ENCODE assay signal across 8 mouse cellular contexts in the genomic region with DNA sequence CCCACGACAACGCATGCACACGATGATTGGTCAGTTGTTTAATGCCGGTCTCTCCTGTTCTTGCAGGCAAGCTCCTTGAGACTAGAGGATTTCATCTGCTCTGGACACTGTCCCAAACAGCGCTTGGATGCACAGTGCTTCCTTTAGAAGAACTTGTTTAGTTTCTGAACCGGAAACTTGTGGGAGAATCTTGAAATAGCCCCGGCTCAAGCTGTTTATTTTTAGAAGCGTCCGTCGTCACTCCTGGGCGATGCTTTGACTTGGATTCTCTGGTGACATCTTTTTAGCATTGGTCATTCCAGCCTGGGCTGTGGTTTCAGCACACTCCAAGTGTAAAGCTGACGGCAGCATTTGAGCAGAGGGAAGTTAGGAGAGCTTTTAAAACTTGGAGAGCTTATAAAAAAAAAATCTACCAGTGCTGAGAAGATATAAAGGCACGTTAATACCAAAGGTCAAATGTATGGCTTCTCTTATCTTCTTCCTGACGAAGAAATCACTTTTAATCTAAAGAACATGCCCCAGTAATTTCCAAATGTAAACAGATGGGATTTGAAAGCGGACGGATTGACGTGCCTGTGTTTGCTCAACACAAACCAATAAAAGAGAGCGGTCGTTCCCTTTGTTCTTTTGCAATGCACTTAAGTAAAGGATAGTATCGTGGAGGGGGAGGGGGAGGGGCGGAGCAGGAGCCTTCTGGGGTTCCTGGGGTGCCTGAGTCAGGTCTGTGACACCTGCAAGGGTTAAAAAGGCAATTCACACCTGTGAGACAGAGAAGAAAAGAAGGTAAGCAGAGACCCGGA. TPM values are rescaled to one million over a fixed set of nuclear protein-coding genes. Genes with fewer than 3 reads are reported as not detected.
A peak's percentile ranks its signal among the peaks of the same experiment; 100 is the strongest.
DNase-seq lines count a peak whose midpoint lies in the region; ATAC-seq and TF ChIP-seq lines count a peak whose summit lies in the region.

No protein-coding gene starts in this region.

- H3K36me3 ChIP-seq in thymus, adult 2 months (ENCODE audit: control insufficient read depth, insufficient read depth, low read length), result no peaks in the 10 kb centered on the region
- no peaks in the 10 kb centered on the region for H3K36me3 ChIP-seq in hindbrain, embryonic 10.5 days

- peak; percentile 67 for ATAC-seq in megakaryocyte progenitor cell, adult 5-6 weeks (replicated peaks; ENCODE audit: poor library complexity)
- no peak for ATAC-seq in cerebellum, adult (ENCODE audit: insufficient number of reproducible peaks, low FRiP score, low TSS enrichment)

- no peaks in the 10 kb centered on the region for H3K27me3 ChIP-seq in thymus, adult 2 months (ENCODE audit: control insufficient read depth, insufficient read depth, low read length)
- no peaks in the 10 kb centered on the region for H3K27me3 ChIP-seq in hindbrain, embryonic 10.5 days (ENCODE audit: insufficient read depth, poor library complexity, severe bottlenecking)

- no peak for TF ChIP-seq CTCF in thymus, adult 2 months (IDR thresholded peaks at IDR 0.05; ENCODE audit: borderline replicate concordance, control insufficient read depth, extremely low read depth, insufficient read depth, low read length, poor library complexity)

- H3K27ac ChIP-seq in thymus, adult 2 months (ENCODE audit: control insufficient read depth, insufficient read depth, low read length), result no peak overlapping the region
- no peak overlapping the region; the same call in 1 of the 2 replicates for H3K27ac ChIP-seq in hindbrain, embryonic 10.5 days

- no peak overlapping the region for H3K4me3 ChIP-seq in thymus, adult 2 months (ENCODE audit: control insufficient read depth, insufficient read depth, low read length)
- H3K4me3 ChIP-seq in hindbrain, embryonic 10.5 days, result no peak overlapping the region

- TF ChIP-seq POLR2A in thymus, adult 2 months (IDR thresholded peaks at IDR 0.05; ENCODE audit: control insufficient read depth, extremely low read depth, insufficient read depth, low read length, poor library complexity), result no peak

- peaks cover 23% of the 10 kb centered on the region for H3K4me1 ChIP-seq in thymus, adult 2 months (replicated peaks; ENCODE audit: control insufficient read depth, insufficient read depth, low read length)
- peaks cover 18% of the 10 kb centered on the region for H3K4me1 ChIP-seq in hindbrain, embryonic 10.5 days (replicated peaks)

- 19% methylated on average over 22 of the region's 22 CpGs for WGBS in thymus, adult 2 months
- 31% methylated on average over 22 of the region's 22 CpGs for WGBS in hindbrain, embryonic 10.5 days

- H3K9me3 ChIP-seq in hindbrain, embryonic 10.5 days, result no peaks in the 10 kb centered on the region

- DNase-seq in thymus, postnatal 14 days, result peak; percentile 19
- DNase-seq in thymus, adult 2 months, result no peak
- DNase-seq in fibroblast of lung, adult 2 months (ENCODE audit: low read depth), result peak; percentile 44
- peak; percentile 10 for DNase-seq in hindbrain, embryonic 10.5 days (ENCODE audit: low spot score)
- DNase-seq in left cerebral cortex, postnatal 25 days (ENCODE audit: low spot score in 2 of 2), result peak; percentile 13 to 83
- DNase-seq in c-Kit-positive CD71-positive TER-119-positive erythroid progenitor cells, embryonic 14.5 days (ENCODE audit: low spot score), result no peak

- intact Hi-C loops in left cerebral cortex, postnatal 25 days (cut with DNase I), result no loop called here

RNA-seq across cellular contexts. Expression of a gene that starts 46.5 kb away (rescaled TPM):
- polyA plus RNA-seq in thymus, adult 2 months (2012; rRNA removed), result 43.7 and 50.0 TPM in 2 replicates
- 26.0 and 30.2 TPM in 2 replicates for polyA plus RNA-seq in hindbrain, embryonic 10.5 days (2016; fragmentation: Nextera tagmentation; extraction: Ambion mirVana)
- 100 to 1,000 TPM; 258 to 266 TPM for total RNA-seq in left cerebral cortex, postnatal 25 days (2021)
- 20.8 and 29.9 TPM in 2 replicates for total RNA-seq in megakaryocyte progenitor cell, adult 5-6 weeks (2015)
- 26.9 and 28.3 TPM in 2 replicates for total RNA-seq in megakaryocyte progenitor cell, adult 5-6 weeks (2017)

Comparison
In these comparisons a context has a peak if more than half of its experiments do, and no peak if none do; other contexts are left out.
1. DNase-seq: peak in thymus, postnatal 14 days (single experiment), fibroblast of lung, adult 2 months (single experiment), hindbrain, embryonic 10.5 days (single experiment) and left cerebral cortex, postnatal 25 days (2 of 2); none in thymus, adult 2 months (single experiment) and c-Kit-positive CD71-positive TER-119-positive erythroid progenitor cells, embryonic 14.5 days (single experiment).
2. RNA of a gene that starts 46.5 kb away (total RNA-seq): 258 to 266 TPM in left cerebral cortex, postnatal 25 days; 20.8 to 29.9 TPM in megakaryocyte progenitor cell, adult 5-6 weeks; every median in the first group is over 4 times any median in the second.